Mouse (Mus musculus) neural tube, embryonic 14.5 days (tissue): ENCODE data around the gene Rtp4. TPM values are rescaled to one million over a fixed set of nuclear protein-coding genes. Genes with fewer than 3 reads are reported as not detected.

Experiments used
- ATAC-seq: fragments of 200-750 bp; cut with Nextera tagmentation; 2 replicates; pipeline ENCODE4 v1.8.0; 2017; ENCODE audit warnings: low read depth, mild to moderate bottlenecking, moderate TSS enrichment, moderate library complexity
- H3K27ac ChIP-seq: fragments of 300-500 bp; sonication (generic); 2 replicates; pipeline ENCODE4 v1.5.1; 2014; ENCODE audit warnings: low read depth, mild to moderate bottlenecking, control low read depth, low read length, moderate library complexity, mixed read lengths
- H3K27me3 ChIP-seq: fragments of 300-500 bp; sonication (generic); 2 replicates; pipeline ENCODE4 v1.6.1; 2014; ENCODE audit warnings: low read length; ENCODE audit not compliant: control insufficient read depth, insufficient read depth
- H3K36me3 ChIP-seq: fragments of 300-500 bp; sonication (generic); 2 replicates; pipeline ENCODE4 v1.6.1; 2014; ENCODE audit warnings: low read length, mixed read lengths; ENCODE audit not compliant: control insufficient read depth, insufficient read depth
- H3K4me1 ChIP-seq: fragments of 300-500 bp; sonication (generic); 2 replicates; pipeline ENCODE4 v1.6.1; 2014; ENCODE audit warnings: low read length; ENCODE audit not compliant: control insufficient read depth, insufficient read depth
- H3K4me2 ChIP-seq: fragments of 300-500 bp; sonication (generic); 2 replicates; pipeline ENCODE4 v1.6.1; 2014; ENCODE audit warnings: mild to moderate bottlenecking, low read depth, low read length, control low read depth
- H3K4me3 ChIP-seq: fragments of 300-500 bp; sonication (generic); 2 replicates; pipeline ENCODE4 v1.5.1; 2014; ENCODE audit warnings: low read depth, low read length, control low read depth, mixed read lengths
- H3K9ac ChIP-seq: fragments of 300-500 bp; sonication (generic); replicated peaks from 2 replicates; pipeline ENCODE4 v1.6.1; 2014; ENCODE audit warnings: low read depth, mild to moderate bottlenecking, control low read depth, low read length, mixed read lengths
- H3K9me3 ChIP-seq: fragments of 300-500 bp; sonication (generic); 2 replicates; pipeline ENCODE4 v1.6.1; 2016; ENCODE audit warnings: low read length; ENCODE audit not compliant: control insufficient read depth
- WGBS: fragments of 180-500 bp; shearing (Covaris S2); extraction: QIAGEN DNeasy Blood & Tissue Kit; methylation state at CpG from one replicate; pipeline ENCODE4 v1.1.7; 2014; 5-methylcytosine and 5-hydroxymethylcytosine counted together
- polyA plus RNA-seq: library from polyadenylated mRNA; unstranded; fragments of >200 nt; fragmentation: Nextera tagmentation; extraction: Ambion mirVana; gene quantifications from 2 replicates; pipeline ENCODE4 v1.2.1, GENCODE M21; 2014

Rtp4 gene
- polyA plus RNA-seq, 1 experiment from 2014 or later, result 1.6 TPM

- Histone ChIP-seq H3K4me2 (peak overlapping the region; percentile 64), H3K9me3 (no peaks in the 10 kb centered on the region), H3K4me1 (peaks cover 28% of the 10 kb centered on the region), H3K27ac (peak overlapping the region; percentile 36; the same call in 1 of the 2 replicates), H3K36me3 (no peaks in the 10 kb centered on the region), H3K27me3 (no peaks in the 10 kb centered on the region), H3K4me3 (peak overlapping the region; percentile 42), H3K9ac (no peak overlapping the region)
- WGBS, result 43% methylated on average over 10 of the region's 10 CpGs
- ATAC-seq, result peak; percentile 22; the same call in 1 of the 2 replicates
Measured at GRCm38 (mm10) chr16:23518567-23519369, 1.3 kb upstream of the Rtp4 start.

DNA sequence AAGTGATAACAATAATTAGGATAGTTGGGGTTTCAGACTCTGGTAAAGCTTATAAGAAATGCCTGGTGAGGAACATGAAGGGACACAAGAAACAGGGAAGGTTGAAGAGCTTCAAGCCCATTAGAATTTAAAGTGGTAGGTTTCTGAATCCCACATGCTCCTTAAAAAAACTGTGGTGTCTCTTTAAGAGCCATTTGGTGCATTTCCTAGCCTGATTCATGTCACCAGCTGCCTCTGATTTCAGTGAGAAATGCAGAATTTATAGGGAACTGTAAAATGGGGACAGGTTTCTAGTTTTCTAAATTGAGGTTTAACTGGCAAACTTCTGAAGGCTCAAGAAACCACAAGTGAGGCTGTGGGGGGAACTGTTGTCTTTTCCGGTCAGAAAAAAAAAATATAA, 320 bp upstream of the Rtp4 start:
- Histone ChIP-seq H3K4me2 (peak overlapping the region; percentile 64), H3K9me3 (no peaks in the 10 kb centered on the region), H3K27ac (peak overlapping the region; percentile 91), H3K4me1 (peaks cover 28% of the 10 kb centered on the region), H3K4me3 (peak overlapping the region; percentile 42), H3K9ac (peak overlapping the region; percentile 69), H3K27me3 (no peaks in the 10 kb centered on the region), H3K36me3 (no peaks in the 10 kb centered on the region)
- 22% methylated on average over 1 of the region's 1 CpGs for WGBS
- ATAC-seq, result no peak

GRCm38 (mm10) chr16:23521092-23521491, 1.0 kb downstream of the Rtp4 start:
- 0 out of 2 replicates have a peak overlapping the region, but pooled peaks have one; percentile 42 for H3K4me3 ChIP-seq
- H3K27me3 ChIP-seq, result no peaks in the 10 kb centered on the region
- H3K4me1 ChIP-seq, result peaks cover 28% of the 10 kb centered on the region
- H3K36me3 ChIP-seq, result no peaks in the 10 kb centered on the region
- H3K9ac ChIP-seq, result peak overlapping the region; percentile 69
- H3K27ac ChIP-seq, result peak overlapping the region; percentile 91
- 7% methylated on average over 5 of the region's 5 CpGs for WGBS
- peak overlapping the region; percentile 64; the same call in 1 of the 2 replicates for H3K4me2 ChIP-seq
- H3K9me3 ChIP-seq, result no peaks in the 10 kb centered on the region
- peak; percentile 9; the same call in 1 of the 2 replicates for ATAC-seq

DNA sequence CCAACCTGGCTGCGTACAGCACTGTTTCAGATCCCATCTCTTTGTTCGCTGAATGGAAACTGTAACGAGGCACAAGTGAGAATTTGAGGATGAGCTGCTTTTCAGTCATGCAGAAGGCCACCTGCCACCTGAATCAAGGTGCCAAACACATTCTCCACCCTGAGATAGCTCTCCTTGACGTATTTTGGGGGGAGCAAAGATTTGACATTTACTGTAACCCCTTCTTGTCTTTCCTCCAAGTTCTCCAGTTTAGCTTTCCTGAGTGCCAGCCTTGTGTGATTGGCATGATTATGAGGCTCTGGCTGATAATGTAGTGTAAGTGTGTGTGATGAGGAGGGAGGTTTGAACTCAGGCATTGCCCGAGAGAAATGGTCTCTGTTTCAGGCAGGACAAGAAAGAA, 2.0 kb downstream of the Rtp4 start:
- no peaks in the 10 kb centered on the region for H3K9me3 ChIP-seq
- no peaks in the 10 kb centered on the region for H3K36me3 ChIP-seq
- H3K4me2 ChIP-seq, result no peak overlapping the region
- no peak for ATAC-seq
- no peak overlapping the region for H3K27ac ChIP-seq
- peaks cover 24% of the 10 kb centered on the region for H3K4me1 ChIP-seq
- WGBS, result 73% methylated on average over 5 of the region's 5 CpGs
- H3K9ac ChIP-seq, result no peak overlapping the region
- no peak overlapping the region for H3K4me3 ChIP-seq
- no peaks in the 10 kb centered on the region for H3K27me3 ChIP-seq

DNA sequence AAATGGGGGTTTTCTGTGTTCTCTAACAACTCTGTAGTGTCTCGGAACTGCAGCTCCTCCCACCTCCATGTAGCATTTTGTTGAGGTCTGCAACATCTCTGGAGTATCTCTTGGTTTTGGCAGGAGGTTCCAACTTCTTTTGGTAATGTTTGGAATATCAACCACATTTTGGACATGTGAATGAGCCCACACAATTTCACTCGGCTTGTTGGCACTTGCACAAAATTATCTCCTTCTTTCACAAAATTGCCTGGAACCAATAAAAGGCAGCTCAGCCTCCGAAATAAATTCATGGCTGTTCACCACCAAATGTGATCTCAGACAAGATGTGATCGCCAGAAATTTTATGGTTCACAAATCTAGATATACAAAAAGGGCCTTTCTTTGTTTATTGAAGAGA, 9.1 kb downstream of the Rtp4 start:
- Histone ChIP-seq H3K9me3 (no peaks in the 10 kb centered on the region), H3K9ac (no peak overlapping the region), H3K36me3 (no peaks in the 10 kb centered on the region), H3K27me3 (no peaks in the 10 kb centered on the region), H3K4me3 (no peak overlapping the region), H3K4me1 (no peaks in the 10 kb centered on the region), H3K4me2 (no peak overlapping the region), H3K27ac (no peak overlapping the region)
- ATAC-seq, result no peak
- 80% methylated on average over 4 of the region's 4 CpGs for WGBS

- Histone ChIP-seq H3K36me3 (no peaks in the 10 kb centered on the region), H3K4me2 (no peak overlapping the region), H3K4me3 (no peak overlapping the region), H3K4me1 (no peaks in the 10 kb centered on the region), H3K9ac (no peak overlapping the region), H3K27me3 (no peaks in the 10 kb centered on the region), H3K9me3 (no peaks in the 10 kb centered on the region), H3K27ac (no peak overlapping the region)
- ATAC-seq, result no peak
- WGBS, result 88% methylated on average over 3 of the region's 3 CpGs
Measured at GRCm38 (mm10) chr16:23533707-23534106, 13.6 kb downstream of the Rtp4 start.

- Histone ChIP-seq H3K4me2 (no peak overlapping the region), H3K4me3 (no peak overlapping the region), H3K27me3 (no peaks in the 10 kb centered on the region), H3K9me3 (no peaks in the 10 kb centered on the region), H3K36me3 (no peaks in the 10 kb centered on the region), H3K4me1 (no peaks in the 10 kb centered on the region), H3K27ac (no peak overlapping the region), H3K9ac (no peak overlapping the region)
- WGBS, result 69% methylated on average over 4 of the region's 4 CpGs
- ATAC-seq, result no peak
Measured at GRCm38 (mm10) chr16:23541046-23541445, 21.0 kb downstream of the Rtp4 start.

GRCm38 (mm10) chr16:23542866-23543265, 22.8 kb downstream of the Rtp4 start:
- no peak overlapping the region for H3K27ac ChIP-seq
- H3K36me3 ChIP-seq, result no peaks in the 10 kb centered on the region
- H3K4me3 ChIP-seq, result no peak overlapping the region
- no peaks in the 10 kb centered on the region for H3K4me1 ChIP-seq
- no peaks in the 10 kb centered on the region for H3K9me3 ChIP-seq
- no peak overlapping the region for H3K9ac ChIP-seq
- H3K27me3 ChIP-seq, result no peaks in the 10 kb centered on the region
- 76% methylated on average over 4 of the region's 4 CpGs for WGBS
- H3K4me2 ChIP-seq, result no peak overlapping the region
- no peak for ATAC-seq

DNA sequence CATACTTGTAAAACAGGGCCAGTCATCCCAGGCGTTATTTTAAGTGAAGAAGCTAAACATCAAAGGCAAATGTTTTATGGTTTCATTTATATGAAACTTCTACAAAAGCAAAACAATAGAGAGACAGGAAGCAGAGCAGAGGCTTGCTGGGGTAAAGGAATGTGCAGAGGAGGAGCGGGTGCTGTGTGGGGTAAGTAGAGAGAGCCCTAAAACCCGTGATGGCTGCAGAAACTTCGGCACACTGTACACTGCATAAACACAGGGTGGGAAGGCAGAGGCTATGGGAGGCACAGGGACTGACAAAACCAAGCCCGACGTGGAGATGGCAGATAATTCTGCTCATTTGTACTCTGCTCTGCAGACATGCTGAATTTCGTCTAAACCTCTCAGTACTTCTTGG, 24.3 kb downstream of the Rtp4 start:
- 47% methylated on average over 7 of the region's 7 CpGs for WGBS

More for the DNA sequence above, 24.3 kb downstream of the Rtp4 start:
- ATAC-seq, result no peak
- no peak overlapping the region for H3K9ac ChIP-seq
- no peaks in the 10 kb centered on the region for H3K9me3 ChIP-seq
- no peak overlapping the region for H3K27ac ChIP-seq
- H3K4me1 ChIP-seq, result no peaks in the 10 kb centered on the region
- no peaks in the 10 kb centered on the region for H3K27me3 ChIP-seq
- H3K4me2 ChIP-seq, result no peak overlapping the region
- H3K4me3 ChIP-seq, result no peak overlapping the region
- no peaks in the 10 kb centered on the region for H3K36me3 ChIP-seq
